ENCODE assay signal across 15 mouse cellular contexts in genomic region chr15:92594721-92595120, GRCm38 (mm10).
A peak's percentile ranks its signal among the peaks of the same experiment; 100 is the strongest.
DNase-seq lines count a peak whose midpoint lies in the region; ATAC-seq and TF ChIP-seq lines count a peak whose summit lies in the region.
"Had no signal": no experiment of that assay in that cellular context is flagged by ENCODE, and none has a peak within 500 bp of the region (broad histone marks: within the 10 kb centered on the region; RNA-seq: fewer than 3 reads in every experiment).

No protein-coding gene starts in this region.

- H3K27ac ChIP-seq in hindbrain, embryonic 11.5 days (ENCODE audit: low read depth, low read length) = no peak overlapping the region
- H3K27ac ChIP-seq in hindbrain, embryonic 10.5 days = no peak overlapping the region
- H3K27ac ChIP-seq in thymus, adult 2 months (ENCODE audit: control insufficient read depth, insufficient read depth, low read length) = no peak overlapping the region
- H3K27ac ChIP-seq: intestine, embryonic 15.5 days; limb, embryonic 10.5 days; liver, embryonic 12.5 days; stomach, postnatal 0 days had no signal

- TF ChIP-seq POLR2A in thymus, adult 2 months (IDR thresholded peaks at IDR 0.05; ENCODE audit: control insufficient read depth, extremely low read depth, insufficient read depth, low read length, poor library complexity) = no peak

- no peak; the same call in 1 of the 2 replicates for ATAC-seq in hindbrain, embryonic 11.5 days (ENCODE audit: low FRiP score)
- ATAC-seq: intestine, embryonic 15.5 days; liver, embryonic 12.5 days; Patski had no signal

- no peak overlapping the region for H3K4me3 ChIP-seq in hindbrain, embryonic 11.5 days (ENCODE audit: low read depth, low read length)
- H3K4me3 ChIP-seq in hindbrain, embryonic 10.5 days = no peak overlapping the region
- no peak overlapping the region for H3K4me3 ChIP-seq in thymus, adult 2 months (ENCODE audit: control insufficient read depth, insufficient read depth, low read length)
- H3K4me3 ChIP-seq: intestine, embryonic 15.5 days; limb, embryonic 10.5 days; liver, embryonic 12.5 days had no signal

- no peak overlapping the region for H3K4me2 ChIP-seq in hindbrain, embryonic 11.5 days (replicated peaks; ENCODE audit: low read depth, low read length)
- H3K4me2 ChIP-seq: heart, embryonic 11.5 days; intestine, embryonic 15.5 days; liver, embryonic 12.5 days had no signal

- no peaks in the 10 kb centered on the region for H3K9me3 ChIP-seq in hindbrain, embryonic 11.5 days (ENCODE audit: control insufficient read depth, low read length)
- no peaks in the 10 kb centered on the region for H3K9me3 ChIP-seq in hindbrain, embryonic 10.5 days
- H3K9me3 ChIP-seq: intestine, embryonic 15.5 days; limb, embryonic 10.5 days; liver, embryonic 12.5 days had no signal

- H3K36me3 ChIP-seq in hindbrain, embryonic 11.5 days (ENCODE audit: control insufficient read depth, insufficient read depth, low read length) = no peaks in the 10 kb centered on the region
- H3K36me3 ChIP-seq in hindbrain, embryonic 10.5 days = no peaks in the 10 kb centered on the region
- H3K36me3 ChIP-seq in thymus, adult 2 months (ENCODE audit: control insufficient read depth, insufficient read depth, low read length) = no peaks in the 10 kb centered on the region
- H3K36me3 ChIP-seq: intestine, embryonic 15.5 days; limb, embryonic 10.5 days; liver, embryonic 12.5 days had no signal

- no peak for TF ChIP-seq CTCF in thymus, adult 2 months (IDR thresholded peaks at IDR 0.05; ENCODE audit: borderline replicate concordance, control insufficient read depth, extremely low read depth, insufficient read depth, low read length, poor library complexity)

- no peaks in the 10 kb centered on the region for H3K27me3 ChIP-seq in hindbrain, embryonic 11.5 days (ENCODE audit: control insufficient read depth, insufficient read depth, low read length)
- H3K27me3 ChIP-seq in hindbrain, embryonic 10.5 days (ENCODE audit: insufficient read depth, poor library complexity, severe bottlenecking) = no peaks in the 10 kb centered on the region
- H3K27me3 ChIP-seq in thymus, adult 2 months (ENCODE audit: control insufficient read depth, insufficient read depth, low read length) = no peaks in the 10 kb centered on the region
- H3K27me3 ChIP-seq: intestine, embryonic 15.5 days had no signal

- WGBS in hindbrain, embryonic 11.5 days = 21% methylated on average over 2 of the region's 2 CpGs
- 29% methylated on average over 2 of the region's 2 CpGs for WGBS in hindbrain, embryonic 10.5 days
- 47% methylated on average over 2 of the region's 2 CpGs for WGBS in thymus, adult 2 months

- no peaks in the 10 kb centered on the region; the same call in 1 of the 2 replicates for H3K4me1 ChIP-seq in hindbrain, embryonic 11.5 days (replicated peaks; ENCODE audit: control insufficient read depth, insufficient read depth, low read length)
- H3K4me1 ChIP-seq in hindbrain, embryonic 10.5 days (replicated peaks) = peaks cover 44% of the 10 kb centered on the region
- H3K4me1 ChIP-seq in thymus, adult 2 months (replicated peaks; ENCODE audit: control insufficient read depth, insufficient read depth, low read length) = no peaks in the 10 kb centered on the region
- H3K4me1 ChIP-seq: liver, embryonic 12.5 days had no signal

- H3K9ac ChIP-seq in hindbrain, embryonic 11.5 days (ENCODE audit: low read depth, low read length) = no peak overlapping the region
- H3K9ac ChIP-seq: intestine, embryonic 15.5 days; liver, embryonic 12.5 days had no signal

- DNase-seq in cerebellum, adult 9-10 months = peak; percentile 2
- DNase-seq in cerebellum, adult 8-10 months = no peak
- peak; percentile 15 for DNase-seq in hindbrain, embryonic 11.5 days (ENCODE audit: low spot score)
- DNase-seq in hindbrain, embryonic 10.5 days (ENCODE audit: low spot score) = no peak
- DNase-seq in right cerebral cortex, postnatal 10 days (ENCODE audit: low spot score in 2 of 2) = peak; percentile 44 to 53
- DNase-seq in right cerebral cortex, adult 2 months (ENCODE audit: low spot score in 2 of 2) = no peak
- no peak for DNase-seq in thymus, adult 2 months
- DNase-seq: right cerebral cortex, postnatal 14 days; thymus, postnatal 36 days had no signal

Comparison
In these comparisons a context has a peak if more than half of its experiments do, and no peak if none do; other contexts are left out.
1. DNase-seq: peak in cerebellum, adult 9-10 months (single experiment), hindbrain, embryonic 11.5 days (single experiment) and right cerebral cortex, postnatal 10 days (2 of 2); none in cerebellum, adult 8-10 months (single experiment), hindbrain, embryonic 10.5 days (single experiment), right cerebral cortex, adult 2 months (0 of 2) and thymus, adult 2 months (single experiment).